Mouse (Mus musculus) liver, postnatal 0 days (tissue): ENCODE measurements around the gene Trabd2b. TPM values are rescaled to one million over a fixed set of nuclear protein-coding genes. Genes with fewer than 3 reads are reported as not detected.

ENCODE experiments used
- ATAC-seq: fragments of 200-750 bp; cut with Nextera tagmentation; 2 replicates; pipeline ENCODE4 v1.8.0; 2017; ENCODE audit warnings: mild to moderate bottlenecking, moderate library complexity
- DNase-seq: peaks from one replicate; pipeline ENCODE4 v3.0.0-alpha.2; 2016
- H3K27ac ChIP-seq: fragments of 300-500 bp; sonication (generic); 2 replicates; pipeline ENCODE4 v1.5.1; 2014; ENCODE audit warnings: antibody characterized with exemption, moderate library complexity, mild to moderate bottlenecking, low read depth
- H3K27me3 ChIP-seq: fragments of 300-500 bp; sonication (generic); 2 replicates; pipeline ENCODE4 v1.6.1; 2014; ENCODE audit warnings: low read length, control low read depth, mixed read lengths; ENCODE audit not compliant: insufficient read depth
- H3K36me3 ChIP-seq: fragments of 300-500 bp; sonication (generic); replicated peaks from 2 replicates; pipeline ENCODE4 v1.6.1; 2014; ENCODE audit warnings: mild to moderate bottlenecking, control low read depth, low read length, moderate library complexity, mixed read lengths; ENCODE audit not compliant: insufficient read depth
- H3K4me1 ChIP-seq: fragments of 300-500 bp; sonication (generic); 2 replicates; pipeline ENCODE4 v1.6.1; 2014; ENCODE audit warnings: antibody characterized with exemption, mild to moderate bottlenecking, control low read depth; ENCODE audit not compliant: insufficient read depth
- H3K4me2 ChIP-seq: fragments of 300-500 bp; sonication (generic); 2 replicates; pipeline ENCODE4 v1.6.1; 2014; ENCODE audit warnings: low read depth, mild to moderate bottlenecking, low read length, moderate library complexity, mixed read lengths
- H3K4me3 ChIP-seq: fragments of 300-500 bp; sonication (generic); 2 replicates; pipeline ENCODE4 v1.5.1; 2014; ENCODE audit warnings: low read depth, low read length
- H3K9ac ChIP-seq: fragments of 300-500 bp; sonication (generic); replicated peaks from 2 replicates; pipeline ENCODE4 v1.6.1; 2014; ENCODE audit warnings: mild to moderate bottlenecking, moderate library complexity
- H3K9me3 ChIP-seq: fragments of 300-500 bp; sonication (generic); 2 replicates; pipeline ENCODE4 v1.6.1; 2016; ENCODE audit warnings: mild to moderate bottlenecking, control low read depth, low read length, mixed read lengths
- CTCF ChIP-seq: sonication (generic); IDR thresholded peaks from 2 replicates; pipeline ENCODE4 v1.5.1; 2016; ENCODE audit warnings: antibody characterized with exemption, low read depth
- EP300 ChIP-seq: IDR thresholded peaks from 2 replicates; pipeline ENCODE4 v1.6.1; 2016; ENCODE audit warnings: antibody characterized with exemption, low read depth, mild to moderate bottlenecking
- WGBS: fragments of 180-500 bp; shearing (Covaris S2); extraction: QIAGEN DNeasy Blood & Tissue Kit; methylation state at CpG from one replicate; pipeline ENCODE4 v1.1.7; 2014; ENCODE audit not compliant: insufficient replicate concordance; 5-methylcytosine and 5-hydroxymethylcytosine counted together
- polyA plus RNA-seq: library from polyadenylated mRNA; unstranded; fragments of >200 nt; fragmentation: Nextera tagmentation; extraction: Ambion mirVana; gene quantifications from 2 replicates; pipeline ENCODE4 v1.2.1, GENCODE M21; 2015

The Trabd2b gene
- polyA plus RNA-seq, 1 experiment from 2014 or later, result 0.06 TPM

DNA sequence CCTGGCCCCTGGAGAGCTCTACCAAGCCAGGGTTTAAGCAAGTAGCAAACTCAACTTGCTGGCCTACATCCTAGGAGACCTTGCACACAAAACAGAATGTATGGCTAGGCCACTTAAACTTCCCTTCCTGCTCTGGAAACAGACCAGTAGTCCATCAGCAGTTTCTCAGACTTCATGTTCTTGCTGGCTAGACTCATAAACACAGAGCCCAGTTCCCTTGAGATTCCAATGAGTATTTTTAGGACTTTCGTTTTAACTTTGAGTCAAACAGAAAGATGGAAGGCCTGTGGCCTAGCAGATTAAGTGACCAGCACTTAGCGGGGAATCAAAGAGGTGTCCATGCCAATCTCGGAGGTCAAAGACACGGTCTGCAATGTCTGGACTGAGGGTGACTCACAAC is 206.3 kb downstream of the Trabd2b start:
- no peak overlapping the region for H3K9ac ChIP-seq
- H3K4me2 ChIP-seq, result no peak overlapping the region
- no peak overlapping the region for H3K27ac ChIP-seq
- no peaks in the 10 kb centered on the region for H3K4me1 ChIP-seq
- ATAC-seq (no peak), DNase-seq (no peak)
- no peaks in the 10 kb centered on the region for H3K9me3 ChIP-seq
- no peak for TF ChIP-seq CTCF
- no peak for TF ChIP-seq EP300
- 80% methylated on average over 4 of the region's 4 CpGs for WGBS
- no peaks in the 10 kb centered on the region for H3K36me3 ChIP-seq
- no peaks in the 10 kb centered on the region for H3K27me3 ChIP-seq
- H3K4me3 ChIP-seq, result no peak overlapping the region

- Histone ChIP-seq H3K36me3 (no peaks in the 10 kb centered on the region), H3K4me2 (no peak overlapping the region), H3K9ac (no peak overlapping the region), H3K9me3 (no peaks in the 10 kb centered on the region), H3K4me1 (no peaks in the 10 kb centered on the region), H3K27ac (no peak overlapping the region), H3K27me3 (no peaks in the 10 kb centered on the region), H3K4me3 (no peak overlapping the region)
- 38% methylated on average over 1 of the region's 1 CpGs for WGBS
- no peak for DNase-seq
- TF ChIP-seq CTCF (no peak), EP300 (no peak)
- no peak for ATAC-seq
Measured at GRCm38 (mm10) chr4:114614086-114614485, 207.6 kb downstream of the Trabd2b start.

GRCm38 (mm10) chr4:114615765-114616164 is 209.2 kb downstream of the Trabd2b start:
- Histone ChIP-seq H3K4me3 (no peak overlapping the region), H3K36me3 (no peaks in the 10 kb centered on the region), H3K9ac (no peak overlapping the region), H3K4me1 (no peaks in the 10 kb centered on the region), H3K9me3 (no peaks in the 10 kb centered on the region), H3K4me2 (no peak overlapping the region), H3K27me3 (no peaks in the 10 kb centered on the region), H3K27ac (no peak overlapping the region)
- no peak for TF ChIP-seq CTCF
- WGBS, result 89% methylated on average over 4 of the region's 4 CpGs
- no peak for ATAC-seq
- DNase-seq, result no peak

DNA sequence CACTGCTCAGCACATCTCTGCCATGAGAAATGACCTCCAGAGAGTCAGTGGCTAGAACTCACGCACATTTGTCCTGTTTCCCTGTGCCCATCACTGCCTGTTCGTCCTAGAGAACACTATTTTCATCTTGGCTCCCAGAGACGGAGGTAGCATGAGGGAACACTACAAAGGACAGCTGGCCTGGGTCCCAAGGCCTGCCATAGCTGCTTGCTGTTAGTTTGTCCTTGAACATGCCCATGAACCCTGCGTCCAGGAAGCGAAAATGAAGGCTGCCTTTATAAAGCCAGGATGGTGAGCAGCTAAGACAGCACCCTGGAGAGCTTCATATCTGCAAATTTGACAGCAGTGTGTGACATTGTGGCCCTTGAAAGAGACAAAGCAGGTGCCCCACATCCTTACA is 216.4 kb downstream of the Trabd2b start:
- Histone ChIP-seq H3K27ac (no peak overlapping the region), H3K4me1 (no peaks in the 10 kb centered on the region), H3K9me3 (no peaks in the 10 kb centered on the region), H3K9ac (no peak overlapping the region), H3K36me3 (no peaks in the 10 kb centered on the region), H3K27me3 (no peaks in the 10 kb centered on the region), H3K4me3 (no peak overlapping the region), H3K4me2 (no peak overlapping the region)
- DNase-seq (no peak), ATAC-seq (no peak)
- WGBS, result 46% methylated on average over 5 of the region's 5 CpGs
- no peak for TF ChIP-seq EP300
- TF ChIP-seq CTCF, result no peak

DNA sequence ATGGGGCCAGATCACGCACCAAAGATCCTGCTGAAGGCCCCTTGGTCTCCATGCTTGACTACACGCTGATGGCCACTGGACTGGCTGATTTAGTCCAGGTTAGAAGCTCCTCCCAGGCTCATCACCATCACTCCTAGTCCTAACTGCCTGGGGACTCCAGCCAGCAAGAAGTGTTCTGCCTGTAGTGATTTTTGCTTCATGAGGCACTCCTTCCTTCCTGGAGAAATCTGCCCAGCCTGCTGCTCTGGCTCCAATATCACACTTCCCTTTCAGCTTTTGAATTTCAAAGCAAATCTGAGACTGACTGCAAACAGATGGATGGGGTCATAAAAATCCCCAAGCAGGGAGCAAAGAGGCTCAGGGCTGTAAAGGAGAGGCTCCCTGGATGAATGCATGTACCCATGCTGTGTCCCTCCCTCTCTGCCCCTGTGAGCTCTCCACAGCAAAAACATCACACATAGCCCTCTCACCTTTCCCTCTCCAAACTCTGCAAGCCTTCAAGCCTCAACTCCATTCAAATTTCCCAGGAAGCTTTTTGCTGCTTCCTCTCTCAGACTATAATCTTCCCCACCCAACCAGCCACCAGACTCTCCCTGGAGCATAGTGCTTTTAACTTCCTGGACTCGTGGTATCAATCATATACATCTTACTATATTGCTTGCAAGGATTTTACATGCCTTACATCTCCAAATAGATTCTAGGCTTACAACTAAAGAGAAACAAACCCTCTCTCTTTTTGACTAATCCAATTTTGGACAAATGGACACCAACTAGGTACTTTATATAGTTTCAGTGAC is 217.8 kb downstream of the Trabd2b start:
- WGBS, result 27% methylated on average over 3 of the region's 3 CpGs
- Histone ChIP-seq H3K4me3 (no peak overlapping the region), H3K27ac (no peak overlapping the region), H3K27me3 (no peaks in the 10 kb centered on the region), H3K9me3 (no peaks in the 10 kb centered on the region), H3K9ac (no peak overlapping the region), H3K4me2 (no peak overlapping the region), H3K4me1 (no peaks in the 10 kb centered on the region), H3K36me3 (no peaks in the 10 kb centered on the region)
- no peak for ATAC-seq
- no peak for DNase-seq
- TF ChIP-seq CTCF (no peak), EP300 (no peak)

GRCm38 (mm10) chr4:114625357-114625756 is 218.8 kb downstream of the Trabd2b start:
- DNase-seq (no peak), ATAC-seq (no peak)
- TF ChIP-seq CTCF, result no peak
- no peak for TF ChIP-seq EP300
- H3K27me3 ChIP-seq, result no peaks in the 10 kb centered on the region
- H3K9ac ChIP-seq, result no peak overlapping the region
- H3K9me3 ChIP-seq, result no peaks in the 10 kb centered on the region
- H3K27ac ChIP-seq, result no peak overlapping the region
- no peak overlapping the region for H3K4me2 ChIP-seq
- H3K36me3 ChIP-seq, result no peaks in the 10 kb centered on the region
- no peaks in the 10 kb centered on the region for H3K4me1 ChIP-seq
- 20% methylated on average over 4 of the region's 4 CpGs for WGBS
- H3K4me3 ChIP-seq, result no peak overlapping the region
